Mouse (Mus musculus) embryonic facial prominence, embryonic 11.5 days (tissue): ENCODE data around the gene Edem3. TPM values are rescaled to one million over a fixed set of nuclear protein-coding genes. Genes with fewer than 3 reads are reported as not detected.

Source experiments
- ATAC-seq: fragments of 200-750 bp; cut with Nextera tagmentation; replicated peaks from 2 replicates; pipeline ENCODE4 v1.8.0; 2017; ENCODE audit warnings: low read depth; ENCODE audit not compliant: insufficient number of reproducible peaks, low FRiP score, low TSS enrichment
- DNase-seq: peaks from one replicate; pipeline ENCODE4 v3.0.0-alpha.2; 2015; ENCODE audit warnings: low spot score
- H3K27ac ChIP-seq: fragments of 300-500 bp; sonication (generic); replicated peaks from 2 replicates; pipeline ENCODE4 v1.5.1; 2014; ENCODE audit warnings: mild to moderate bottlenecking, low read depth, low read length, control low read depth
- H3K27me3 ChIP-seq: fragments of 300-500 bp; sonication (generic); 2 replicates; pipeline ENCODE4 v1.6.1; 2014; ENCODE audit warnings: mild to moderate bottlenecking, low read length, moderate library complexity, mixed read lengths; ENCODE audit not compliant: control insufficient read depth, insufficient read depth
- H3K36me3 ChIP-seq: fragments of 300-500 bp; sonication (generic); replicated peaks from 2 replicates; pipeline ENCODE4 v1.6.1; 2014; ENCODE audit warnings: low read depth, mild to moderate bottlenecking, low read length, moderate library complexity, mixed read lengths; ENCODE audit not compliant: control insufficient read depth, insufficient read depth
- H3K4me1 ChIP-seq: fragments of 300-500 bp; sonication (generic); 2 replicates; pipeline ENCODE4 v1.6.1; 2014; ENCODE audit warnings: low read length, mixed read lengths; ENCODE audit not compliant: control insufficient read depth, insufficient read depth
- H3K4me2 ChIP-seq: fragments of 300-500 bp; sonication (generic); 2 replicates; pipeline ENCODE4 v1.6.1; 2014; ENCODE audit warnings: low read depth, mild to moderate bottlenecking, control low read depth, low read length, moderate library complexity
- H3K4me3 ChIP-seq: fragments of 300-500 bp; sonication (generic); 2 replicates; pipeline ENCODE4 v1.5.1; 2014; ENCODE audit warnings: low read depth, low read length, control low read depth
- H3K9ac ChIP-seq: fragments of 300-500 bp; sonication (generic); replicated peaks from 2 replicates; pipeline ENCODE4 v1.6.1; 2014; ENCODE audit warnings: mild to moderate bottlenecking, control low read depth, low read length
- H3K9me3 ChIP-seq: fragments of 300-500 bp; sonication (generic); replicated peaks from 2 replicates; pipeline ENCODE4 v1.6.1; 2016; ENCODE audit warnings: mild to moderate bottlenecking, low read length, inconsistent platforms, mixed read lengths; ENCODE audit not compliant: control insufficient read depth
- WGBS: fragments of 180-500 bp; shearing (Covaris S2); extraction: QIAGEN DNeasy Blood & Tissue Kit; methylation state at CpG from one replicate; pipeline ENCODE4 v1.1.7; 2014; 5-methylcytosine and 5-hydroxymethylcytosine counted together
- polyA plus RNA-seq: library from polyadenylated mRNA; unstranded; fragments of >200 nt; fragmentation: Nextera tagmentation; extraction: Ambion mirVana; gene quantifications from 2 replicates; pipeline ENCODE4 v1.2.1, GENCODE M21; 2014

Edem3 gene
- polyA plus RNA-seq, 1 experiment from 2014 or later = 25.9 TPM

- DNase-seq (no peak), ATAC-seq (no peak)
- H3K36me3 ChIP-seq = no peaks in the 10 kb centered on the region
- H3K9me3 ChIP-seq = no peaks in the 10 kb centered on the region
- H3K27ac ChIP-seq = no peak overlapping the region
- H3K4me1 ChIP-seq = no peaks in the 10 kb centered on the region
- no peaks in the 10 kb centered on the region for H3K27me3 ChIP-seq
- H3K4me3 ChIP-seq = no peak overlapping the region
- WGBS = 75% methylated on average over 17 of the region's 17 CpGs
- no peak overlapping the region for H3K4me2 ChIP-seq
- no peak overlapping the region for H3K9ac ChIP-seq
Observed at GRCm38 (mm10) chr1:151863135-151863796, 108.1 kb downstream of the Edem3 start.

GRCm38 (mm10) chr1:151863797-151864147, 108.6 kb downstream of the Edem3 start:
- H3K9ac ChIP-seq = no peak overlapping the region
- H3K9me3 ChIP-seq = no peaks in the 10 kb centered on the region
- no peak for ATAC-seq
- H3K4me3 ChIP-seq = no peak overlapping the region
- DNase-seq = no peak
- H3K27me3 ChIP-seq = no peaks in the 10 kb centered on the region
- H3K4me2 ChIP-seq = no peak overlapping the region
- WGBS = 86% methylated on average over 12 of the region's 12 CpGs
- H3K4me1 ChIP-seq = no peaks in the 10 kb centered on the region
- H3K27ac ChIP-seq = no peak overlapping the region
- H3K36me3 ChIP-seq = no peaks in the 10 kb centered on the region

- no peak overlapping the region for H3K9ac ChIP-seq
- no peak overlapping the region for H3K4me2 ChIP-seq
- no peak for DNase-seq
- no peaks in the 10 kb centered on the region for H3K9me3 ChIP-seq
- no peaks in the 10 kb centered on the region for H3K4me1 ChIP-seq
- no peak overlapping the region for H3K27ac ChIP-seq
- no peaks in the 10 kb centered on the region for H3K27me3 ChIP-seq
- no peak overlapping the region for H3K4me3 ChIP-seq
- no peaks in the 10 kb centered on the region for H3K36me3 ChIP-seq
- WGBS = 78% methylated on average over 6 of the region's 6 CpGs
- ATAC-seq = no peak
Observed at GRCm38 (mm10) chr1:151864326-151864725, 109.2 kb downstream of the Edem3 start.

Other genes with a start within 250 kb of the Edem3 start
- gene Fam129a, start 184.2 kb upstream of the Edem3 start, polyA plus RNA-seq = 1.4 and 1.9 TPM in 2 replicates